Mouse (Mus musculus): ENCODE data around the gene Ifrd2. TPM values are rescaled to one million over a fixed set of nuclear protein-coding genes. Genes with fewer than 3 reads are reported as not detected.

The Ifrd2 gene
- polyA plus RNA-seq, 1 experiment = 23.7 TPM

DNA sequence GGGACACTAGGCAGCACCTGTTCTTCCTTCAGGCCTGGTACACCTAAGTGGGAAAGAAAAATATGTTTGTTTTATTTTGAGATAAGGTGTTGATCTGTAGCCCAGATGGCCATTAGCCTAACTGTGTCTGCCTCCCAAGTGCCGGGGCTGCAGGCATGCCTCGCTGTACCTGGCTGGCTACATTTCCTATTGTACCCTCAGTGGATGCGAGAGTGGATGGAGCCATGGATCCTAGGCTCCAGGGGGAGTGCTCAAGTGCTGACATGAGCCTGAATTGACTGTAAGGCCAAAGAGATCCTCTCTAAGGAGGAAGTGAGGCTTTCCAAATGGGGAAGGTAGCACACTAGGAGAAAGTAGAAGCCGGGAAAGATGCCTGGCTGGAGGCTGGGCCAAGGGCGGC, 39.5 kb upstream of the Ifrd2 start:
- Histone ChIP-seq H3K4me3 (ENCODE audit: insufficient read depth, low read depth, low read length) (no peak overlapping the region), H3K27ac (replicated peaks; ENCODE audit: low read depth, low read length) (no peak overlapping the region), H3K4me1 (ENCODE audit: control insufficient read depth, insufficient read depth, insufficient read length, low read length) (peaks cover 10% of the 10 kb centered on the region)

DNA sequence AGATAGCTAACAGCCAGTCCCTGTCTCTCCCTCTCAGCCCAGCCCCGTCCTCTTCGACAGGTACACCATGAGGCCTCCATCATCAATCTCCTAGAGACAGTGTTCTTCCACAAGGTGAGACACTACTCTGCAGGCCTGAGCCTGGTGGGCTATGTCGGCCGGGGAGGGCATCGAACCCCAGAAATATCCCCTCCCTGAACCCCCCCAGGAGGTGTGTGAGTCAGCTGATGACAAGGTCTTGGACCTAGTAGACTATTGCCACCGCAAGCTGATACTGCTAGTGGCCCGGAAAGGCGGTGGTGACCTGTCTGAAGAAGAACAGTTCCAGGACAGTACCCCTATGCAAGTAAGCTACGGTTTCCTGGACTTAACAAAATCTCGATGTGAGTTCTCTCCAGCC, 38.6 kb upstream of the Ifrd2 start:
- Histone ChIP-seq H3K4me1 (ENCODE audit: control insufficient read depth, insufficient read depth, insufficient read length, low read length) (peaks cover 10% of the 10 kb centered on the region), H3K27ac (replicated peaks; ENCODE audit: low read depth, low read length) (no peak overlapping the region), H3K4me3 (ENCODE audit: insufficient read depth, low read depth, low read length) (no peak overlapping the region)

DNA sequence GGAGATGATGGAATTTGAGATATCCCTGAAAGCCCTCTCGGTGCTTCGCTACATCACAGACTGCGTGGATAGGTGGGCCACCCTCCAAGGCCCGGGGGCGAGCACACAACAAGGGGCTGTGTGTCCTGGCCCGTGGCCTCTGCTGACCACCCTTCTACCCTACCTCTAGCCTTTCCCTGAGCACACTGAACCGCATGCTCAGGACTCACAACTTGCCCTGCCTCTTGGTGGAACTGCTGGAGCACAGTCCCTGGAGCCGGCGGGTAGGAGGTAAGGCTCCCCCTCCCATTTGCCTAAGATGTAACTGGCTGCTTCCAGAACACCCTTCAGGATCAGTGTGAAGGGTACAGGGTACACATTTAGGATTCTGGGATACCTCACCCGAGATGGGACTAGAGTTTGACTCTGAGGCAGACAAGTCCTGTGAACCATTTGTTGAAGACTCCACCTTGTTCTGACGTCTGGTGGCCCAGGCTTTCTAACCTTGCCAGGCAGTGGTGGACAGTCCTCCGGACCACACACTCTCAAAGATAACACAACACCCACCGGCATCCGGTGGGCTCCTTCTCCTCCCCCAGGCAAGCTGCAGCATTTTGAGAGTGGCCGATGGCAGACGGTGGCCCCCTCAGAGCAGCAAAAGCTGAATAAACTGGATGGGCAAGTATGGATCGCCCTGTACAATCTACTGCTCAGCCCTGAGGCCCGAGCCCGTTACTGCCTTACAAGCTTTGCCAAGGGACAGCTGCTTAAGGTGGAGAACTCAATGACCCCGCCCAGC, 38.0 kb upstream of the Ifrd2 start:
- Histone ChIP-seq H3K27ac (replicated peaks; ENCODE audit: low read depth, low read length) (no peak overlapping the region), H3K4me3 (ENCODE audit: insufficient read depth, low read depth, low read length) (no peak overlapping the region), H3K4me1 (ENCODE audit: control insufficient read depth, insufficient read depth, insufficient read length, low read length) (peaks cover 10% of the 10 kb centered on the region)

DNA sequence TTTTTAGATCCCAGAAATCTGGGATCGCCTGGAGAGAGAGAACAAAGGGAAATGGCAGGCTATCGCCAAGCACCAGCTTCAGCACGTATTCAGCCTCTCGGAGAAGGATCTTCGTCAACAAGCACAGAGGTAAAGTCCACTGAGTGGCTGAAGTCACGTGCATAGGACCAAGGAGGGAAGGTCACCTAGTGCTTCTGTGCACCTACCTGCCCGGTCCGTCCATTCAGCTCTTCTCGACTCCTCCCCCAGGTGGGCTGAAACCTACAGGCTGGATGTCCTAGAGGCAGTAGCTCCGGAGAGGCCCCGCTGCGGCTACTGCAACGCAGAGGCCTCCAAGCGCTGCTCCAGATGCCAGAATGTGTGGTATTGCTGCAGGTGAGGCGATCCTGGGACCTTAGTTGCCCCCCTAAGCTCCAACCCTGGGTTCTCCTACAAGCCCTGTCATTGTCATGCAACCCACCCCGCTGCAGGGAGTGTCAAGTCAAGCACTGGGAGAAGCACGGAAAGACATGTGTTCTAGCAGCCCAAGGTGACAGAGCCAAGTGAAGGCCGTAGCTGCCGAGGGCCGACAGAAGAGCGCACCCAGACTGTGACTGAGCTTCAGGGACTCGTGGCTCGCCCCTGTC, 36.8 kb upstream of the Ifrd2 start:
- peak overlapping the region; percentile 64; the same call in 1 of the 2 replicates for H3K4me3 ChIP-seq (ENCODE audit: insufficient read depth, low read depth, low read length)
- peaks cover 10% of the 10 kb centered on the region for H3K4me1 ChIP-seq (ENCODE audit: control insufficient read depth, insufficient read depth, insufficient read length, low read length)
- no peak overlapping the region for H3K27ac ChIP-seq (replicated peaks; ENCODE audit: low read depth, low read length)

DNA sequence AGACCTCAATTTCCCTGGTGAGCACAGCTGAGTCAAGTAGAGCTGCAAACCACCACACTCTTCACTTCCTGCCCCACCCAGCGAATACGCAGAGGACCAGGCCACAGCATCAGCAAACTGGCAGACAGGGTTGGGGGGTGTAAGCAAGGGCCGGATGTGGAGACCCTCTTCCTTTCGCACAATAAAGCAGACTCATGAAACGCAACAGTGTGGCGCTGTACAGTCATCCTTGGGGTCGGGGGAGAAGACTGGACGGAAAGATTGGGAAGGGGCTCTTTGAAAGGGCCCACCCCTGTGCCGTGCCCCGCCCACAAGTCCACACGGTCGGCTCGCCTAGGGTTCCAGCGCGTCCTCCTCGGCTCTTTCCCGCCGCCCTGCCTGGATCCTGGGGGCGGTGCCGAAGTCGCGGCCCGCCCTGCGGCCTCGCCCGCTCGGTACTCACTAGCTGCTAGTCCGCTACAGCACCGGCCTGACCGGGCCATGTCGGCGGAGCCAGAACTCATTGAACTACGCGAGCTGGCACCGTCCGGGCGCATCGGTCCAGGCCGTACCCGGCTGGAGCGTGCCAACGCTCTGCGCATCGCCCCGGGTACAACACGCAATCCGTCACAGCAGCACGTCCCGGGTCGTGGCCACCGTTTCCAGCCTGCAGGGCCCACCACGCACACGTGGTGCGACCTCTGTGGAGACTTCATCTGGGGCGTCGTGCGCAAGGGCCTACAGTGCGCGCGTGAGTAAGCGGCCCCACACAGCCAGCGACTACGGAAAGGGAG, 36.1 kb upstream of the Ifrd2 start, which contains the start of gene Rassf1:
Gene Rassf1, plus strand, starts transcription at position 439 of the 773 bp plus-strand sequence.
- Histone ChIP-seq H3K27ac (replicated peaks; ENCODE audit: low read depth, low read length) (no peak within 1 kb of the TSS), H3K4me3 (ENCODE audit: insufficient read depth, low read depth, low read length) (peak within 1 kb of the TSS; percentile 64), H3K4me1 (ENCODE audit: control insufficient read depth, insufficient read depth, insufficient read length, low read length) (peaks cover 10% of the 10 kb centered on the region)

DNA sequence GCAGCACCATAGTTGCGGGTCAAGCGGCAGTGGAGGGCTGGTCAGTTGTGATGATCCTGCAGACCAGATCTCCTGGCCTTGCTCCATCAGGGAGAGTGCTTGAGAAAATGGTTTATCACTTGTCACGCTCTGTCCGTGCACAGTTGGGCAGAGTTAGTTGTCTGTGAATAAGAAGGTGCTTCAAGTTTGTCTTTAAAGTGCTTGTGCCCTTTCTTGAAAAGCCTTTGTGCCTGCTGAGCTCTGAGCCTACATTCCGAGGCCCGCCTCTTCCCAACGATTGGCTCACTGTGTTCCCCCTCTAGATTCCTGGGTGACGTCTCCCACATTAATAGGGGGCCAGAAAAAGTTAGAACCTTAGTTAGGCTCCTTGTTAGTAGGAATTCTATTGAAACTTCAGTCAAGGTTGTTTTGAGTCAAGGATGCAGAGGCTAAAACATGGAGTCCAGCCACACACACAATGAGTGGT, 35.5 kb upstream of the Ifrd2 start:
- H3K4me1 ChIP-seq (ENCODE audit: control insufficient read depth, insufficient read depth, insufficient read length, low read length) = peaks cover 12% of the 10 kb centered on the region
- H3K27ac ChIP-seq (replicated peaks; ENCODE audit: low read depth, low read length) = no peak overlapping the region
- peak overlapping the region; percentile 64 for H3K4me3 ChIP-seq (ENCODE audit: insufficient read depth, low read depth, low read length)

DNA sequence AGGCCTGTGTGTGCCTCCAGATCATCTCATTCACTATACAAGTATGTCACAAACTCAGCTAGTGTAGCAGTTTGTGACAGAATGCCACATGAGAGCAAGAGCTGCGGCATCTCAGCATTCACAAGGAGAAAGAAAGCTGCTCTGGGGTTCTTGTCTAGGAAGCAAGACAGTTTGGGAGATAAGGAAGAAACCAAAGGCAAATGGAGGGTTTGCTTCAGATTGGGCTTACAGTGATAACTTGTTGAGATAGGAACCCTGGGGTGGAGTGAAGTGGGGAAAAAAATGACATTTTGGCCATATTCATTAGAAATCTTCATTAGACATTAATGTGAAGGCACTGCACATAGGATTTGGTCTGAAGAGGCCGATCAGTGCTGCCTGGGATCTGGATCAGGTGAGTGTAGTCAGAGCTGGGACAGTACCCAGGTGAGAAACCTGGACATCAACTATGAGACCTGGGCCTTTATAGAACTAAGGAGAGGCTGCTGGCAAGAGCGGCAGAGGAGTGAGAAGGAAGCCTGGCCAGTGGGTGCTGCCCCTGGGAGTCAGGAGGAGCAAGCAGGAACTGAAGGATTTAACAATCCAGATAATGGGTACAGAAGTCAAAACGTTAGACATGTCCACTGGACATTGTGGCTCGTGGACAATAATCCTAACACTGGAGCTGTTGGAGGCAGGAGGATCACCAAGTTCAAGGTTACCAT, 34.6 kb upstream of the Ifrd2 start:
- no peak overlapping the region for H3K4me3 ChIP-seq (ENCODE audit: insufficient read depth, low read depth, low read length)
- peaks cover 12% of the 10 kb centered on the region for H3K4me1 ChIP-seq (ENCODE audit: control insufficient read depth, insufficient read depth, insufficient read length, low read length)
- no peak overlapping the region for H3K27ac ChIP-seq (replicated peaks; ENCODE audit: low read depth, low read length)

DNA sequence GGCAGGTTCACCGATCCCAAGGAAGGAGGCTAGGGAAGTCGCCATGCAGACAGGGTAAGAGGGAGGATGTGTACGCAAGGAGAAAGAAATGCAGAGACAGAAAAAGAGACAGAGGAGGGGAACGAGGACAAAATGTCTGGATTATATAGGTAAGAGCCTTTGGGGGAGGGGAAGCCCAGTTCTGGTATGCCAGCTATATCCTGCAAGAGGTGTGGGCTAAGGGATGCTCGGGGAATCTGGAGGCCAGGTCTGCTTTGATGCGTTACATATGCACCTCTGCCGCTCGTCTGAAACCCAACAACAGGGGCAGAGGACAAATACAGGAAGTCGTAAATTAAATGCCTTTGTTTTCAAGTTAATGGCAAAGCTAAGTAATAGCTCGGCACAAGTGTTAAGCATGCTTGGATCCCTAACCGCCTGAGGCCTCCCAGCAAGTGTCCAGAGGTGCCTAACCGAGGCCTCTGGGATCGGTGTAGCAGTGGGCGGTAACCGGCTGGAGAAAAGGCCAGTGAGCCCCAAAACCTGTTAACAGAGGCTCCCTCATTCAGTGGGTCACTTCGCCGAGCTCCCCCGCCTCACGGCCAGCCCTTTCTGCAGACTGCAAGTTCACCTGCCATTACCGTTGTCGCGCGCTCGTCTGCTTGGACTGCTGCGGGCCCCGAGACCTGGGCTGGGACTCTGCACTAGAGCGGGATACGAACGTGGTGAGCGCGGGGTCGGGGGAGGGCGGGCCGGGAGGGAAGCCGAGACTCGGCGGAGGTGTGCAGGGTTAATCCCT, 33.7 kb upstream of the Ifrd2 start:
- Histone ChIP-seq H3K27ac (replicated peaks; ENCODE audit: low read depth, low read length) (peak overlapping the region; percentile 49), H3K4me1 (ENCODE audit: control insufficient read depth, insufficient read depth, insufficient read length, low read length) (peaks cover 12% of the 10 kb centered on the region), H3K4me3 (ENCODE audit: insufficient read depth, low read depth, low read length) (peak overlapping the region; percentile 55)

DNA sequence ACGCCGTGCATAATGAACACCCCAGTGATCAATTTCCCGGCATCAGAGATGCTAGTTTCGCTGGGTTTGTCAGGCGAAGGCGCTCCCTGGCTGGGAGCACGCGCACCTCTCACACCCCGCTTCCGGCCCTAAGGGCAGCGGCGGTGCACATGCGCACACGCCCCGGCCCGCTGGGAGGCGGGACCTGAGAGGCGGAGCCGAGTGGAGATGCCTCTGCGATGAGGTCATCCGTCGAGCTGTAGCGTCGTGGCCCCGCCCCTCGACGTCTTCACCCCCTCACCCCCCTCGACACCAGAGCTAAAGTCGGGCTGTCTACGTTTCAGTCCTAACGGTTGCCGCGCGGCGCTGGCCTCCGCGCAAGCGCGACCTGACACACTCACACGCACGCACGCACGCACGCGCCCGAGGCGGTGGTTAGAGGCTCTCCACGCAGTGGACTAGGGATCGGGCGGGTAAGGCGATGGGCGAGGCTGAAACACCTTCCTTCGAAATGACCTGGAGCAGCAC, 33.1 kb upstream of the Ifrd2 start:
- Histone ChIP-seq H3K4me3 (ENCODE audit: insufficient read depth, low read depth, low read length) (peak overlapping the region; percentile 81), H3K27ac (replicated peaks; ENCODE audit: low read depth, low read length) (peak overlapping the region; percentile 98), H3K4me1 (ENCODE audit: control insufficient read depth, insufficient read depth, insufficient read length, low read length) (peaks cover 12% of the 10 kb centered on the region)

DNA sequence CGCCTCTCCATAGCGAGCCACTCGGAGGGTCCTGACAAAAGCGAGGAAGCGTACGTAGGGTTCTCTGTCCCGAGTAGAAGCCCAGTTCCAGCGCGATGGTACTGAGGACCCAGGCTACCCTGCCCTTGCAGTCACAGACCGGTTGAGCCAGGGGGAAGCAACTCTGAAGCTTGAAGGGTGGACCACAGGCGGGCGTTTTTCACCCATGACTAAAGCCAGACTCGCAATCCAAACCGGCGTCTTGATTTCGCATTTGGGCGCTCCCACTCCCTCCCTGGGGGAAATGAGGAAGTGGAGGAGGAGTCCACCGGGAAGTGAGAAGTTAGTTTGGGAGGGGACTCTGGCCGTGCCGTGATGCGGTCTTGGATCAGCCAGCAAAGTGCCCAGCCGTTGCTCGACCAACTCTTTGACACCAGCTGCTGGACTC, 32.4 kb upstream of the Ifrd2 start:
- peak overlapping the region; percentile 81 for H3K4me3 ChIP-seq (ENCODE audit: insufficient read depth, low read depth, low read length)
- peaks cover 12% of the 10 kb centered on the region for H3K4me1 ChIP-seq (ENCODE audit: control insufficient read depth, insufficient read depth, insufficient read length, low read length)
- peak overlapping the region; percentile 98 for H3K27ac ChIP-seq (replicated peaks; ENCODE audit: low read depth, low read length)

DNA sequence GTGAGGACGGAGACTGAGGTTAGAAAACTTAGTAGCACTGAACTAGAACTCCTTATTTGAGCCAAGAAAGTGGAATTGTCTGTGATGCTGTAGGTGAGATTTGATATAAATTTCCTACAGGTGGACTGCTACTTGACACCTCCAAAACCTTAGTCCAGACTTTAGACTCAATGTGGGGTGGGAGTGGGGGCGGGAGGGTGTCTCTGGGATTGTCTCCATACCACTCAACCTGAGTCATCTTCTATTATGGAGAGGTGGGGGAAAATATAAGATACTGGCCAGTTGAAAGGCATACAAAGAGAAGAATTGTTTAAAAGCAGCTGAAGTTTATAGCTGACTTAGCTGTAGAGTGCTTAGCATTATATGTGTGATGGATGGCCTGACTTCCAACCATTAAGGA, 31.7 kb upstream of the Ifrd2 start:
- peaks cover 12% of the 10 kb centered on the region for H3K4me1 ChIP-seq (ENCODE audit: control insufficient read depth, insufficient read depth, insufficient read length, low read length)
- peak overlapping the region; percentile 81 for H3K4me3 ChIP-seq (ENCODE audit: insufficient read depth, low read depth, low read length)
- peak overlapping the region; percentile 98 for H3K27ac ChIP-seq (replicated peaks; ENCODE audit: low read depth, low read length)

DNA sequence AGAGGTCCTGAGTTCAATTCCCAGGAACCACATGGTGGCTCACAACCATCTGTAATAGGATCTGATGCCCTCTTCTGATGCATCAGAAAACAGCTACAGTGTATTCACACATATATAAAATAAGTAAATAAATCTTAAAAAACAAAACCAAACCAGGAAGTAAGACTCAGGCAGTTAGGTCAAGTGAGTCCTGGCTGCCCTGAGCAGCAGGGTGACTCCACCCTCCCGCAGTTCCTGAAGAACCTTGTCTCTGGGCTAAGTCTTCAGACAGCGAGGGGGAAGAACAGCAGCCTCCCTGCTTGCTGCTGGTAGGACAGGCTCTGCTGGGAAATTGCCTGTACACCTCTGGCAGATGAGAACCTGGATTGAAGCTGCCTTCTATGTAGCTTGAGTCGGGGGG, 31.1 kb upstream of the Ifrd2 start:
- peaks cover 8% of the 10 kb centered on the region for H3K4me1 ChIP-seq (ENCODE audit: control insufficient read depth, insufficient read depth, insufficient read length, low read length)
- peak overlapping the region; percentile 81 for H3K4me3 ChIP-seq (ENCODE audit: insufficient read depth, low read depth, low read length)
- H3K27ac ChIP-seq (replicated peaks; ENCODE audit: low read depth, low read length) = peak overlapping the region; percentile 40; the same call in 1 of the 2 replicates

DNA sequence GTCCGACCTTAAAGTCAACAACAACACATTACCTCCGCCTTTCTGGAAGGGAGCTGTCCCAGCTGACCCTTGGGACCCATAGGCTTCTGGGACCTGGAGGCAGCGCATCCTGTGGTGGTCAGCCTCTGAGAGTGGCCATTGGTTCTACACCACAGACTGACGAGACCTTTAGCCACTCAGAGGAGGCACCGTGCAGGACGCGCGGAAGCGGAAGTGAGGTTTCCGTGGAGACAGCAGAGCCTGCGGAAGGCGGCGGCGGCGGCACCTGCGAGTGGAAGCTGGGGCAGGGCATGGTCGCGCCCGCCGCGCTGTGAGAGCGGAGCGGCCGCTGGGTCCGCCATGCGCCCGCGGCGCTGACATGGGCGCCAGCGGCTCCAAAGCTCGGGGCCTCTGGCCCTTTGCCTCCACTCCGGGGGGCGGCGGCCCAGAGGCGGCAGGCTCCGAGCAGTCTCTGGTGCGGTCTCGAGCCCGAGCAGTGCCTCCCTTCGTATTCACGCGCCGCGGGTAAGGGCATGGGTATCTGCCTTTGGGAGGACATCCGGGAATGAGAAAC, 24.3 kb upstream of the Ifrd2 start, which contains the start of gene Tusc2:
Gene Tusc2, plus strand, starts transcription at position 227 of the 553 bp plus-strand sequence.
- peak within 1 kb of the TSS; percentile 62 for H3K27ac ChIP-seq (replicated peaks; ENCODE audit: low read depth, low read length)
- peaks cover 18% of the 10 kb centered on the region for H3K4me1 ChIP-seq (ENCODE audit: control insufficient read depth, insufficient read depth, insufficient read length, low read length)
- peak within 1 kb of the TSS; percentile 80 for H3K4me3 ChIP-seq (ENCODE audit: insufficient read depth, low read depth, low read length)

DNA sequence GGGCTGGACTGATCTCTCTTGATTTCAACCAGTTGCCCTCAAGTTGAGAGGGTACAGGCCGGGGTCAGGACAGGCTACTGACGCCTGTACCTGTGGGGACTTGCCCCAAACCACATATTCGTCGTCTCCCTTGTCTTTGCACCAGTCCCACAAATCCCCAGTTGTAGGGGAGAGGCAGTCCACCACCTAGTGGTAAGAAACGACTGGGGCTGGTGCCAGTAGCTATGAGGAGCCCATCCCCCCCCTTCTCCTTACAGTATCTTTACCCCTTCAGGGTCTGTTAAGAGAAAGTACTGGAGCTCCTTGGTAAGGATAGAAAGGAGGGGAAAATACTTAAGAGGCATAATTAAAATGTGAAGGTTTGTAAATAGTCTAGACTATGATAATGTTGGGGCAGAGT, 21.9 kb upstream of the Ifrd2 start:
- H3K4me1 ChIP-seq (ENCODE audit: control insufficient read depth, insufficient read depth, insufficient read length, low read length) = peaks cover 27% of the 10 kb centered on the region
- H3K4me3 ChIP-seq (ENCODE audit: insufficient read depth, low read depth, low read length) = peak overlapping the region; percentile 80
- peak overlapping the region; percentile 99 for H3K27ac ChIP-seq (replicated peaks; ENCODE audit: low read depth, low read length)
